Mouse (Mus musculus) kidney, embryonic 15.5 days (tissue): Measurements from ENCODE around the gene Hcn3. TPM values are rescaled to one million over a fixed set of nuclear protein-coding genes. Genes with fewer than 3 reads are reported as not detected.
A peak's percentile ranks its signal among the peaks of the same experiment; 100 is the strongest.

ENCODE experiments used
- ATAC-seq: fragments of 200-750 bp; cut with Nextera tagmentation; replicated peaks from 2 replicates; pipeline ENCODE4 v1.8.0; 2017; ENCODE audit warnings: moderate TSS enrichment; ENCODE audit not compliant: low FRiP score
- H3K27ac ChIP-seq: fragments of 300-500 bp; sonication (generic); 2 replicates; pipeline ENCODE4 v1.5.1; 2015; ENCODE audit warnings: mild to moderate bottlenecking, inconsistent platforms
- H3K27me3 ChIP-seq: fragments of 300-500 bp; sonication (generic); 2 replicates; pipeline ENCODE4 v1.6.1; 2015; ENCODE audit warnings: inconsistent platforms
- H3K36me3 ChIP-seq: fragments of 300-500 bp; sonication (generic); 2 replicates; pipeline ENCODE4 v1.6.1; 2015; ENCODE audit warnings: inconsistent platforms
- H3K4me1 ChIP-seq: fragments of 300-500 bp; sonication (generic); 2 replicates; pipeline ENCODE4 v1.6.1; 2015; ENCODE audit warnings: inconsistent platforms
- H3K4me2 ChIP-seq: fragments of 300-500 bp; sonication (generic); 2 replicates; pipeline ENCODE4 v1.6.1; 2015; ENCODE audit warnings: moderate library complexity, mild to moderate bottlenecking, inconsistent platforms
- H3K4me3 ChIP-seq: fragments of 300-500 bp; sonication (generic); replicated peaks from 2 replicates; pipeline ENCODE4 v1.5.1; 2015; ENCODE audit warnings: mild to moderate bottlenecking, inconsistent platforms
- H3K9ac ChIP-seq: fragments of 300-500 bp; sonication (generic); 2 replicates; pipeline ENCODE4 v1.6.1; 2015; ENCODE audit warnings: mild to moderate bottlenecking, inconsistent platforms
- H3K9me3 ChIP-seq: fragments of 300-500 bp; sonication (generic); replicated peaks from 2 replicates; pipeline ENCODE4 v1.6.1; 2016; ENCODE audit warnings: inconsistent platforms
- WGBS: fragments of 180-500 bp; shearing (Covaris S2); methylation state at CpG from one replicate; pipeline ENCODE4 v1.1.7; 2015; ENCODE audit warnings: mixed read lengths; 5-methylcytosine and 5-hydroxymethylcytosine counted together
- polyA plus RNA-seq: library from polyadenylated mRNA; unstranded; fragments of >200 nt; fragmentation: Nextera tagmentation; extraction: Ambion mirVana; gene quantifications from 2 replicates; pipeline ENCODE4 v1.2.1, GENCODE M21; 2015

Hcn3 gene
- polyA plus RNA-seq, 1 experiment from 2014 or later = 3.1 TPM

DNA sequence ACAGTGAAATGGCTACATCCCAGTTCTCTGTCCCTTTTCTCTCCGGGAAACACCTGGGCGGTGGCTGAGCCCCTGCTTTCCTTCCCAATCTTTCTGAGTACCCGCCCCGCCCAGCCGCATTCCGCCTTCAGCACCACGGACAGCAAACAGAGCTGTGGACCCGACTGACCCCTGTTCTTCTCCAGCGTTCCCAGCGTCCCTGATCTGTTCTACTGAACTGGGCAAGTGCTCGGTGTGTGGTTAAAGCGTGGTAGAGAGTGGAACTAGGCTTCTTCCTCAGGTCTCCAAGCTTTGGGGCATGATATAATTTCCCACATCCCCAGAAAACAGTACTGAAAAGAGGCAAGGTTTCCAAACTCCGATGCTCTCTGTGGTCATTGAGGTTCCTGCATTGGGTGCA, 785 bp downstream of the Hcn3 start:
- H3K27ac ChIP-seq = no peak overlapping the region
- ATAC-seq = no peak
- H3K36me3 ChIP-seq = no peaks in the 10 kb centered on the region
- H3K4me3 ChIP-seq = peak overlapping the region; percentile 63
- peaks cover 18% of the 10 kb centered on the region for H3K27me3 ChIP-seq
- no peaks in the 10 kb centered on the region for H3K9me3 ChIP-seq
- H3K4me2 ChIP-seq = peak overlapping the region; percentile 100
- peaks cover 23% of the 10 kb centered on the region for H3K4me1 ChIP-seq
- no peak overlapping the region for H3K9ac ChIP-seq
- WGBS = 2% methylated on average over 13 of the region's 13 CpGs

DNA sequence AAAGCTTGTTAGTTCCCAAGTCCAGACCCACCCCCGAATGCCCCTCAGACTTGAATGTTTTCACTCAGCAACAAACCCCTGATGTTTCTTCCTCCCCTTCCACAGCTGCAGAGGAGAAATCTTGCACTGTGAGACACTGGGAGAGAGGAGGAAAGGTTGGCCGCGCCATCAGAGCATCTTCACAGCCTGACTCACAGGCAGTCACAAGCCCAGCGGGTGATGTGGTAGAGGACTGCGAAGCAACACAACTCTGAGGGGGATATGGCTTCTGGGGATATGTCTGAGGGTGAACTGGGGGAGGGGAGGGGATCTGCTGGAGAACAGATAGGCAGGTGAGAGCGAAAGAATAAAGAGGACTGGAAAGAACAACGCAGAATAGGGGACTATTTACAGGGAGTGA, 1.3 kb downstream of the Hcn3 start:
- no peak overlapping the region for H3K4me3 ChIP-seq
- H3K27me3 ChIP-seq = peaks cover 18% of the 10 kb centered on the region
- H3K4me1 ChIP-seq = peaks cover 17% of the 10 kb centered on the region
- no peak for ATAC-seq
- WGBS = 20% methylated on average over 7 of the region's 7 CpGs
- no peaks in the 10 kb centered on the region for H3K9me3 ChIP-seq
- H3K9ac ChIP-seq = no peak overlapping the region
- no peak overlapping the region for H3K27ac ChIP-seq
- H3K4me2 ChIP-seq = no peak overlapping the region
- H3K36me3 ChIP-seq = no peaks in the 10 kb centered on the region

DNA sequence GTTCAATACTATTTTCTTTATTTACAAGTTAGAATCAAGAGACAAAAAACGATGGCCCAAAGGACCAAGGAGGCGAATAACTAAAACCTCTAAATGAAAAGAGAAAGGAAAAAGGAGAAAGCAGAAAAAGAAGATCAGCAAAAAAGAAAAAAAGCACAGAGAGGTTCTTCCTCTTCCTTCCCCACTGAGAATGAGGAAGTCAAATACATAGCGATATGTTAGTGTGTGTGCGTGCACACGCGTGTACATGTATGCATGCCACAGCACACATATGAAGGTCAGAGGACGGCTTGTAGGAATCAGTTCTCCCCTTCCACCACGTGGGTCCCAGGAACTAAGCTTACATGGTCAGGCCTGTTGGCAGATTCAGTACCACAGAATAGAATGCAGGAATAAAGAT, 3.0 kb downstream of the Hcn3 start:
- Histone ChIP-seq H3K27me3 (peaks cover 28% of the 10 kb centered on the region), H3K36me3 (no peaks in the 10 kb centered on the region), H3K4me1 (peaks cover 16% of the 10 kb centered on the region), H3K9ac (no peak overlapping the region), H3K4me3 (no peak overlapping the region), H3K4me2 (no peak overlapping the region), H3K27ac (no peak overlapping the region), H3K9me3 (no peaks in the 10 kb centered on the region)
- 88% methylated on average over 8 of the region's 8 CpGs for WGBS
- ATAC-seq = no peak

DNA sequence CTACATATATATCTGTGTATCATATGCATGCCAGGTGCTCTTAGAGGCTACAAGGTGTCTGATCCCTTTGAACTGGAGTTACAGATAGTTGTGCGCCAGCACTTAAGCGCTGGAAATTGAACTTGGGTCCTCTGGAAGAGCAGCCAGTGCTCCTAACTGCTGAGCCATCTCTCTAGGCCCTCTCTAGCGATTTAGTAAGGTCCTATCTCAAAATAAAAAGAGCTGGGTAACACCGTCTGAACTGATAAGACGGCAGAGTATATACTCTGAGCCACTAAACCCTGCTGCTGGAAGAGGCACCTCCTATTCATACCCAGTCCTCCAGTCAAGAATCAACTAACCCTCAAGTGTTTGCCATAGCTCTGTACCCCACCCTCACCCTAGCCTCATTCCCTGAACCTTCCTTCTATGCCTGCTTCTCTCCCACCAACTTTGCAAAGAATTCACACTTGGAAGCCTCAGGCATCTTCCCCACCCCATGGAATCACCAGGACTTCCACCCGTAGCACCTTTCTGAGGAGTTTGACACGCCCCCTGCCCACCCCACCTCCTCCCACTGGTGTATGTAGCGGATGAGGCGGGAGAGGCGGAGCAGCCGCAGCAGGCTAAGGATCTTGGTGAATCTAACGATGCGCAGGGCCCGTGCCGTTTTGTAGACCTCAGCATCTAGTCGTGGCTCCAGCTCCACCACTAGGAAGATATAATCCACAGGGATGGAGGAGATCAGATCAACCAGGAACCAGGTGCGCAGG, 7.7 kb downstream of the Hcn3 start:
- 51% methylated on average over 17 of the region's 17 CpGs for WGBS
- Histone ChIP-seq H3K4me3 (no peak overlapping the region), H3K9me3 (no peaks in the 10 kb centered on the region), H3K36me3 (no peaks in the 10 kb centered on the region), H3K9ac (no peak overlapping the region), H3K4me2 (no peak overlapping the region), H3K4me1 (peaks cover 9% of the 10 kb centered on the region), H3K27me3 (peaks cover 46% of the 10 kb centered on the region), H3K27ac (no peak overlapping the region)
- ATAC-seq = no peak

DNA sequence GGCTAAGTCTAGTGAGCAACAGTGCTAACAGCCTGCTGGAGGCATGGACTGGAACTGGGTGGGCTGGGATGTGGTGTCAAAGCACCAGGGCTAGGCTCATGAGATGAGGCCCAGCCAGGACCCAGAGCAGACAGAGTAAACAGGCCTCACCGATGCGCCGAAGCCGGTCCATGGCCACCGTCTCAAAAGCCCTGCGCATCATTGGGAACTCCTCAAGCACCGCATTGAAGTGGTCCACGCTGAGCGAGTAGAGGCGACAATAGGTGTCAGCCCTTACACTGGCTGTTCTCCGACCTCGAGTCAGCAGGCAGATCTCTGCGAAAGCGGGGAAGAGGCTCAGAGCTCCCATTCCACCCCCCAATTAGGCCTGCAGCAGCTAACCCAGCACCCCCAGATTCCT, 11.4 kb downstream of the Hcn3 start:
- H3K27ac ChIP-seq = no peak overlapping the region
- no peak overlapping the region for H3K9ac ChIP-seq
- 73% methylated on average over 14 of the region's 14 CpGs for WGBS
- ATAC-seq = no peak
- H3K27me3 ChIP-seq = peaks cover 50% of the 10 kb centered on the region
- H3K4me1 ChIP-seq = peaks cover 11% of the 10 kb centered on the region
- no peak overlapping the region for H3K4me3 ChIP-seq
- no peaks in the 10 kb centered on the region for H3K9me3 ChIP-seq
- H3K4me2 ChIP-seq = peak overlapping the region; percentile 82
- no peaks in the 10 kb centered on the region for H3K36me3 ChIP-seq

DNA sequence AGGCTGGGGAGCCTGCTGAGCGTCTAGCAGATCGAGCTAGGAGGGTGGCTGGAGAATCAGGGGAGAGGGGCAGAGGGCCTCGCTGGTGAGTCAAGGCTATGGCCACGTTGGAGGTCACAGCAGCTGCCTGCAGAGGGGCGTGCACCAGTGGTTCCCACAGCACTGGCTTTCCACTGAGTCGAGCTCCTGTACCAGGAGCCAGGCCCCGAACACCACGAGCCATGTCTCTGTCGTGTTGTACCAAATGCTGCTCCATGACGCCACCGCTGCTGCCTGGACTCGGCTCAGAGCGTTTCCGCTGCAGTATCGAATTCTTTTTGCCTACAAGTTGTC, 12.1 kb downstream of the Hcn3 start:
- 6% methylated on average over 15 of the region's 15 CpGs for WGBS
- Histone ChIP-seq H3K4me2 (peak overlapping the region; percentile 82), H3K27ac (no peak overlapping the region), H3K36me3 (no peaks in the 10 kb centered on the region), H3K9ac (peak overlapping the region; percentile 29; the same call in 1 of the 2 replicates), H3K27me3 (peaks cover 50% of the 10 kb centered on the region), H3K4me1 (peaks cover 11% of the 10 kb centered on the region), H3K4me3 (peak overlapping the region; percentile 41), H3K9me3 (no peaks in the 10 kb centered on the region)
- ATAC-seq = peak; percentile 37; the same call in 1 of the 2 replicates

- peak; percentile 90 for ATAC-seq
- no peak overlapping the region for H3K27ac ChIP-seq
- peaks cover 11% of the 10 kb centered on the region for H3K4me1 ChIP-seq
- H3K4me2 ChIP-seq = peak overlapping the region; percentile 82
- no peaks in the 10 kb centered on the region for H3K36me3 ChIP-seq
- H3K27me3 ChIP-seq = peaks cover 44% of the 10 kb centered on the region
- peak overlapping the region; percentile 29; the same call in 1 of the 2 replicates for H3K9ac ChIP-seq
- no peaks in the 10 kb centered on the region for H3K9me3 ChIP-seq
- H3K4me3 ChIP-seq = peak overlapping the region; percentile 41
- WGBS = 23% methylated on average over 26 of the region's 26 CpGs
Observed at GRCm38 (mm10) chr3:89147101-89147978, 12.7 kb downstream of the Hcn3 start.

DNA sequence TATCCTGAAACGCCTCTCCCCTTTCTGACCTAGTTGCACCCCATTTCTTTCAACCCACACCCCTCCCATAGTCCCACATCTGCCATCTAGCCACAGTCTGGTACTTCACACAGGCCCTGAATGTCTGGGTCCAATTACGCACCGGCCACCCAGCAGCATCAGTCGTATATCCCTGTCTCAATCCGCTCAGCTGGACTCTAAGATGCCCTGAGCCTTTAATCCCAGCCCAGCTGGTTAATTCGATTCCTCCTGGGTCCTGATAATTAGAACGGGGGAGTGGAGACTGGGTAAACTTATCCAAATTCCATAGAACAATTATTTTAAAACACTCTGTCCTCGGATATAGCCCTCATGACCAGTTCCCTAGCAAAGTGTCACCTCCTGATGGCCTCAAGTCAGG, 14.4 kb downstream of the Hcn3 start:
- no peak for ATAC-seq
- Histone ChIP-seq H3K9me3 (no peaks in the 10 kb centered on the region), H3K36me3 (no peaks in the 10 kb centered on the region), H3K9ac (no peak overlapping the region), H3K4me2 (no peak overlapping the region), H3K4me3 (no peak overlapping the region), H3K27me3 (peaks cover 37% of the 10 kb centered on the region), H3K27ac (no peak overlapping the region), H3K4me1 (peaks cover 11% of the 10 kb centered on the region)
- 38% methylated on average over 8 of the region's 8 CpGs for WGBS

DNA sequence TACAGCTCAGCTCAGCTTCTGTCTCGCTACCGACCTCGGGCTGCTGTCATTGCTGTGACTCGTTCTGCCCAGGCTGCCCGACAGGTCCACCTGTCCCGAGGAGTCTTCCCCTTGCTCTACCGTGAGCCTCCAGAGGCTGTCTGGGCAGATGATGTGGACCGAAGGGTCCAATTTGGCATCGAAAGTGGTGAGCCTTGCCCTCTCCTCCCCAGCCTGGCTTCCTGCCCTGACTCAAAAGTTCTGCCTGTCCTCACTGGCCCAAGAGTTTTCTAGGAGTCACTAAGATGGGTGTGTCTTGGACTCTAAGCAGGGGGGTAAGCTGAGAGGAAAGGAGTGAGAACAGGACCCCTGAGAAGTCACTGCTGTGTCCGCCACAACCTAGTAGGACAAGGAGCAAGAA, 15.2 kb downstream of the Hcn3 start:
- peaks cover 11% of the 10 kb centered on the region for H3K4me1 ChIP-seq
- ATAC-seq = no peak
- peaks cover 30% of the 10 kb centered on the region for H3K27me3 ChIP-seq
- H3K9me3 ChIP-seq = no peaks in the 10 kb centered on the region
- WGBS = 68% methylated on average over 10 of the region's 10 CpGs
- no peak overlapping the region for H3K4me2 ChIP-seq
- no peak overlapping the region for H3K27ac ChIP-seq
- no peaks in the 10 kb centered on the region for H3K36me3 ChIP-seq
- H3K9ac ChIP-seq = no peak overlapping the region
- H3K4me3 ChIP-seq = no peak overlapping the region

DNA sequence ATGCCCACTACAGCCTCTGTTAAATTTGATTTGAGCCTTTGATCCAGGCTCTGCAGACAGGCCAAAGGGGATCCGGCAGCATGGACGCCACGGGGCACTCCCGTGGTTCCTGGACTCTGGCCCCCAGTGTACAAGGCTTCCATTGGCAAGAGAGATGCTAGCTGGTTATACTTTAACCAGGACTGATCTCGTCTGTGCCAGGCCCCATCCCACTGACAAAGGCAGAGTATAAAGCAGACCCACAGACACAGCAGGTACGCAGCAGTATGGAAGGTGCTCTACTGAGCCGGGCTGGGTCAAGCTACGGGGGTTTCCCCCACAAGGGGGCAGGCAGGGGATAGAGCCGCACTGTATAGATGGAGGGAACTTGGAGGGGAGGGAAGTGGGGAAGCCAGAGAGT, 23.6 kb downstream of the Hcn3 start:
- H3K9me3 ChIP-seq = no peaks in the 10 kb centered on the region
- H3K36me3 ChIP-seq = no peaks in the 10 kb centered on the region
- H3K27ac ChIP-seq = no peak overlapping the region
- peak; percentile 78 for ATAC-seq
- H3K4me1 ChIP-seq = peaks cover 14% of the 10 kb centered on the region
- no peak overlapping the region for H3K9ac ChIP-seq
- H3K4me2 ChIP-seq = 0 out of 2 replicates have a peak overlapping the region, but pooled peaks have one; percentile 16
- H3K4me3 ChIP-seq = no peak overlapping the region
- H3K27me3 ChIP-seq = peaks cover 5% of the 10 kb centered on the region; the same call in 1 of the 2 replicates
- 31% methylated on average over 9 of the region's 9 CpGs for WGBS

GRCm38 (mm10) chr3:89135958-89136357, 24.0 kb downstream of the Hcn3 start, which contains the start of gene Pklr:
TSS of gene Pklr (plus strand) at chr3:89136142.
- Histone ChIP-seq H3K27ac (0 out of 2 replicates have a peak within 1 kb of the TSS, but pooled peaks have one; percentile 13), H3K9me3 (no peaks in the 10 kb centered on the region), H3K36me3 (no peaks in the 10 kb centered on the region), H3K27me3 (peaks cover 5% of the 10 kb centered on the region; the same call in 1 of the 2 replicates), H3K9ac (no peak within 1 kb of the TSS), H3K4me3 (no peak within 1 kb of the TSS), H3K4me1 (peaks cover 14% of the 10 kb centered on the region), H3K4me2 (0 out of 2 replicates have a peak within 1 kb of the TSS, but pooled peaks have one; percentile 16)
- 61% methylated on average over 3 of the region's 3 CpGs for WGBS
- ATAC-seq = no peak

- Histone ChIP-seq H3K36me3 (no peaks in the 10 kb centered on the region), H3K4me1 (peaks cover 14% of the 10 kb centered on the region), H3K9ac (no peak overlapping the region), H3K4me3 (no peak overlapping the region), H3K27ac (no peak overlapping the region), H3K9me3 (no peaks in the 10 kb centered on the region), H3K4me2 (no peak overlapping the region), H3K27me3 (peaks cover 5% of the 10 kb centered on the region; the same call in 1 of the 2 replicates)
- no peak for ATAC-seq
- WGBS = 85% methylated on average over 1 of the region's 1 CpGs
Observed at GRCm38 (mm10) chr3:89133752-89134151, 26.2 kb downstream of the Hcn3 start.
